Mouse (Mus musculus) cortical plate, adult 2 months (tissue): ENCODE results near the gene Ryk. TPM values are rescaled to one million over a fixed set of nuclear protein-coding genes. Genes with fewer than 3 reads are reported as not detected.

Experiments
- H3K27ac ChIP-seq: fragments of 200-500 bp; 2 replicates; pipeline ENCODE4 v1.5.1; 2012; ENCODE audit warnings: low read length, control low read depth, inconsistent platforms; ENCODE audit not compliant: insufficient read depth
- H3K4me1 ChIP-seq: fragments of 200-500 bp; 2 replicates; pipeline ENCODE4 v1.6.1; 2011; ENCODE audit warnings: low read length; ENCODE audit not compliant: control insufficient read depth, insufficient read depth
- H3K4me3 ChIP-seq: fragments of 200-500 bp; 2 replicates; pipeline ENCODE4 v1.5.1; 2011; ENCODE audit warnings: mild to moderate bottlenecking, low read length, control low read depth; ENCODE audit not compliant: insufficient read depth
- CTCF ChIP-seq: fragments of 200-500 bp; IDR thresholded peaks from 2 replicates; pipeline ENCODE4 v1.5.1; 2011; ENCODE audit warnings: mild to moderate bottlenecking, control low read depth, low read length; ENCODE audit not compliant: insufficient read depth; ENCODE audit errors: extremely low read depth
- POLR2A ChIP-seq: fragments of 200-500 bp; IDR thresholded peaks from 2 replicates; pipeline ENCODE4 v1.6.1; 2011; ENCODE audit warnings: mild to moderate bottlenecking, low read length, control low read depth; ENCODE audit not compliant: insufficient read depth; ENCODE audit errors: extremely low read depth
- polyA plus RNA-seq: library from polyadenylated mRNA; depleted of rRNA; stranded (reverse); fragments of >200 nt; gene quantifications from 2 replicates; pipeline ENCODE4 v1.2.3, GENCODE M21; 2012; rRNA removed

Gene Ryk
- 28.8 and 30.8 TPM in 2 replicates for polyA plus RNA-seq

DNA sequence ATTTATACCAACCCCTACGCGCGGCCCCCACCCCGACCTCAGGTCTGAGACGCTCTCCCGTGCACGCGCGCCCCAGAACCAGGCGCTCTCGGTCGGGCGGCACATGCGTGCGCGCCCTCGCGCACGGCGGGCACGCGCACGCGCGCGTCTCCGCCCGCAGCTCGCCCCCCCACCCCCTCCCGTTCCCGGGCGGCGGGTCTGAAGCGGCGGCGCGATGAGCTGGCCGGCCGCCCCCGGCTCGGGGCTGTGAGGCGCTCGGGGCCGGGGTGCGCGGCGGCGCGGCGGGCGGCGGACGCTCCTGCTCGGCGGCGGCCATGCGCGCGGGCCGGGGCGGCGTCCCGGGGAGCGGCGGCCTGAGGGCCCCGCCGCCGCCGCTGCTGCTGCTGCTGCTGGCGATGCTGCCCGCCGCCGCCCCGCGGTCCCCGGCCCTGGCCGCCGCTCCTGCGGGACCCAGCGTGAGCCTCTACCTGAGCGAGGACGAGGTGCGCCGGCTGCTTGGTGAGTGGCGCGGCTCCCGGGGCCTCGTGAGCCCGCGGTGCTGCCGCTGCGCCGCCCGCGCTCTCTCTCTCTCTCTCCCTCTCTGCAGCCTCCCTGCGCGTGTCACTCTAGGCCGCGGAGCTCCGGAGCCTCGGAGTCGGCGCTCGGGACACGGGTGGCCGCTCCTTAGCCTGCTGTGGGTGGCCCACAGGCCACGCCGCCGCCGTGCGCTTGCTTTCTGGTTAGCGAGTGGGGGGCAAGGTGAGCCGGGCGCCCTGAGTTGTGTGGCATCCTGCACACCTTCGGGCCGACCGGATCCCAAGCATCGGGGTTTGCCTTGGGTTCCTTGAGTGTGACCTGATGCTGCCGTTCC, at the start of gene Ryk:
Gene Ryk (plus strand): TSS at position 176 of the 850 bp plus-strand sequence.
- peak; percentile 60 for TF ChIP-seq POLR2A
- no peak for TF ChIP-seq CTCF
- Histone ChIP-seq H3K4me1 (peaks cover 7% of the 10 kb centered on the region; the same call in 1 of the 2 replicates), H3K4me3 (peak within 1 kb of the TSS; percentile 76), H3K27ac (peak within 1 kb of the TSS; percentile 77)

DNA sequence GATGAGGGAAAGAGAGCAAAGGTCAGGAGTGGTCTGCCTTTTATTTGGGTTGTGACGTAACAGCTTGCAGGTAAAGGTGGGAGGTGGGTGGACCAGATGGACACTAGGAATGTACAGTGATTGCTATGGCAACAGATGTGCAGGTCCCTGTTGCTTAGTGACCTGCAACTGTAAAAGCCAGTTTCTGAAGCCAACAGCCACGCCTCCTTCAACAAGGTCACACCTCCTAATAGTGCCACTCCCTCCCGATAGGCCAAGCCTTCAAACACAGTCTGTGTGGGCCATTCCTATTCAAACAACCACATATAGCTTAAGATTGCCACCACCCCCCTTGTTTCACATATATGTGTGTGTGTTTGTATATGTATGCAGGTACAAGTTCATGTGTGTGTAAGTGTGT, 45.2 kb upstream of the Ryk start:
- H3K4me3 ChIP-seq = no peak overlapping the region
- no peak overlapping the region for H3K27ac ChIP-seq
- H3K4me1 ChIP-seq = no peaks in the 10 kb centered on the region
- TF ChIP-seq CTCF (no peak), POLR2A (no peak)

DNA sequence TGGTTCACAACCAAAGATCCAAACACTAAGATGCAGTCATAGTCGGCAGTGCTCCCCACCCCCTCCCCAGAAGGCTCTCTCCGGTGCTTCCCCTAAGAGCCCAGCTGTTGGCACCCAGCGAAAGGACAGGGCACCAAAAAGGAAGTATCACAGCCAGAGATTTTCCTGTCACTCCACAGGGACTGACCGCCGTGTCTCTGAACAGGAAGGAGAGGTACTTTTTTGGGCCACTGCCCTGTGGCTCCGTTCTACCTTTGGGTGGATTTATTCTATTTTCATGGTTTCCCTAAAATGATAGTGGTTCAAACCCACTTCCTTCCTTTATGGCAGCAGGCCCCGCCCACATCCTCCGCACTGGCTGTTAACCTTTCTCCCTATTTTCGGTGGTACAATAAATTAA, 42.9 kb upstream of the Ryk start:
- TF ChIP-seq CTCF = no peak
- TF ChIP-seq POLR2A = no peak
- no peaks in the 10 kb centered on the region for H3K4me1 ChIP-seq
- no peak overlapping the region for H3K4me3 ChIP-seq
- H3K27ac ChIP-seq = no peak overlapping the region

GRCm38 (mm10) chr9:102792836-102793235, 41.9 kb upstream of the Ryk start:
- Histone ChIP-seq H3K27ac (no peak overlapping the region), H3K4me3 (no peak overlapping the region), H3K4me1 (no peaks in the 10 kb centered on the region)
- no peak for TF ChIP-seq POLR2A
- no peak for TF ChIP-seq CTCF

DNA sequence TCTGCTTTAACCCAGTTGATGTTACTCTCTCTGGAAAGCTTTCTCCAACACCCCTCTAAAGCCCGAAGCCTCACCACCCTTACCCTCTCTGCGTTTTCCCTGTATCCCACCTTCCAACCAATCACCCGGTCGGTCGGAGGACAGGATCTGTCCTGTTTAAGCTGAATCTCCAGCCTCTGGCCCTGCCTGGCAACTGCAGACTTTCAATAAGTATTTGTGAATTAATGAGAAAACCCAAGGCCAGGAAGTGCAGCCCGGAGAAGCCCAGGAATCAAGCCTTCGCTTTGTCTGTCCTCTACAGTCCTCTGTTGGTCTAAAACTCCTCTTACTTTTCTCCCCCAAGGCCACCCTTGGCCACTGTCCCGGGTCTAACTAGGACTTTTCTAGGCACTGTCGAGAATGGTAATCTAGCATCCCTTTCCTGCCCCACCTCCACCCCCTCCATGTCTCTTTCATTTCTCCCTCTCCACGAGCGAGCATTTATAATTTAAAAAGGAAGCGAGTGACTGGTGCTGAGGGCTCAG, 41.4 kb upstream of the Ryk start:
- Histone ChIP-seq H3K27ac (no peak overlapping the region), H3K4me1 (no peaks in the 10 kb centered on the region), H3K4me3 (no peak overlapping the region)
- TF ChIP-seq CTCF = no peak
- no peak for TF ChIP-seq POLR2A

GRCm38 (mm10) chr9:102798406-102798805, 36.3 kb upstream of the Ryk start:
- H3K4me1 ChIP-seq = no peaks in the 10 kb centered on the region
- no peak for TF ChIP-seq POLR2A
- no peak for TF ChIP-seq CTCF
- no peak overlapping the region for H3K27ac ChIP-seq
- no peak overlapping the region for H3K4me3 ChIP-seq

DNA sequence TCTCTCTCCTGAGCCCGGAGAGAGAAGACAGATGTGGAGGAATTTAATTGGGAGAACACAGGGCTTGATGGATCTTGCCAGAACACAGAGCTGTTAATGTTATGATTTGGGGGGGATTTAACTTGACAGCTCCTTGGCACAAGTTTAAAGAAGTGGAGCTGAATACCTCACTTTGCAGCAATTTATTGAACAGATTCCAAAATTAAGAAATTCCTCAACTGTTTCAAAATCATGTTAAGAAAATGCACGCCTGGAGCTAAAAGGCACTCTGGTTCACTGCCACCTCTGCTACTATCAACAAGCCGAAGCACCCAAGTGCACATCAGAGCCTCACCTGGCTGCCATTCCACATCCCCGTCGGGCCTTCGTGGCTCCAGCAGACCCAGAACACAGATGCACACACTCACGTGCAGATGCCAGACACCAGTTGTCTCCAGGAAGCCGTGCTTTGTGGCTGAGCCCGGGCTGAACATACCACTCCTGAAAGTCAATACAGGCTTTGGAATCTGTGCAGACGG, 28.6 kb upstream of the Ryk start:
- TF ChIP-seq CTCF (no peak), POLR2A (no peak)
- no peak overlapping the region for H3K4me3 ChIP-seq
- no peaks in the 10 kb centered on the region for H3K4me1 ChIP-seq

DNA sequence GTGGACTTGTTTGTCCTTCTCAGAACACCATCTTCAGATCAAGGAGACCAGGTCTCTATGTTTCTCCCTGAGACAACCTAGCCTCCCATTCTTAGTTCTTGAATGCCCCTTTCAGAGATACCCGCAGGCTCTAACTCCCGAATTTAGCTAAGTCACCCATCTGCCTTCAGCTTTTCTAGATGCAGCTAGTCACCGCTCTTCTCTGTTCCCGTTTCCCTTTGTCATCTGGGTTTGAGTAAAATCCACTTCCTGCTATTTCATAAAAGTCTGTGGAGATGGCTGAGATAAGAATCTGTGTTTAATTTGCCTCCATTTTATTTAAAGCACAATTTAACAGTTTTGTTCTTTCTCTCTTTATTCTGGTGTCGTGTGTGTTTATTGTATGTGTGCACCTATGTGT, 23.5 kb upstream of the Ryk start:
- Histone ChIP-seq H3K4me3 (no peak overlapping the region), H3K4me1 (no peaks in the 10 kb centered on the region), H3K27ac (no peak overlapping the region)
- TF ChIP-seq CTCF (no peak), POLR2A (no peak)

More for the DNA sequence above, 28.6 kb upstream of the Ryk start:
- no peak overlapping the region for H3K27ac ChIP-seq

GRCm38 (mm10) chr9:102818228-102818627, 16.5 kb upstream of the Ryk start:
- Histone ChIP-seq H3K27ac (no peak overlapping the region), H3K4me1 (no peaks in the 10 kb centered on the region; the same call in 1 of the 2 replicates), H3K4me3 (no peak overlapping the region)
- TF ChIP-seq POLR2A = no peak
- no peak for TF ChIP-seq CTCF

GRCm38 (mm10) chr9:102828604-102829003, 6.1 kb upstream of the Ryk start:
- Histone ChIP-seq H3K4me3 (no peak overlapping the region), H3K4me1 (no peaks in the 10 kb centered on the region), H3K27ac (no peak overlapping the region)
- TF ChIP-seq POLR2A (no peak), CTCF (no peak)
